Mouse (Mus musculus): ENCODE data around the gene Apobr.

Apobr gene

DNA sequence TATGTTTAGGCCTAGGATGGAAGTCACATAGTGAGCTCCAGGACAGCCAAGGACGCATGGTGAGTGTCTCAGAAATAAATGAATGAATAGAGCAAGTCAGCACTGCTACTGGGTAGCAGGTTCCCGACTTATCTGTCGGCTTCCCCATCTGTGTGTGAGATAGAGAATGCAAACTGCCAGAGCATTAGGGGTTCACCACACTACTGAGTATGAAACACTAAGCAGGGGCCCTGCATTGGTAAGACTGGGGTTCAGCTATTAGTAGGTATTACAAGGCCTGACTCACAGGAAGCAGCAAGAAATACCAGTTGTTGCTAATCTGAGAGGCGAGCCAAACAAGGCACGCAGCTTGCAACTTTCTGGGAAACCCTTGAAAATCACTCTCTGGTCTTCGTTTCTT lies 14.2 kb downstream of the Apobr start:
- in situ Hi-C loops (cut with MseI, MboI), result no loop called here

DNA sequence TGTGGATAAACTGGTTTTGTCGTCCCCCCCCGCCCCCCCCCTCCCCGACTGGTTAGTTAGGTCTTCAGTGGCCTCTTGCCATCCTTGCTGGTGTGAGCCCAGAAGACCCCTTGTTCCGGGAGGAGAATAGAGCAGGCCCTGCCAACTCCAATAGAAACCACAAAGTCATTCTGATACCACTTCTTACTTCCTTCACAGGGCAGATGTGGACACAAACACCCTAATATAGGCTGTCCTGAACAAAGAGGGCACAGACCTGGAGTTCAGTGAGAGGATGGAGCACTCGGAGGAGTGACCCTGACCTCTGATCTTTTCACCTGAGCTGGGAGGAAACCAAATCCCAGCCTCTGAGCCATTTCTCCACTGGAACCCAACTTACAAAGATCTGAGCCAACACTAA lies 17.2 kb downstream of the Apobr start:
- in situ Hi-C loops (cut with MseI, MboI), result no loop called here

GRCm38 (mm10) chr7:126602650-126603049 lies 17.9 kb downstream of the Apobr start:
- in situ Hi-C loops (cut with MseI, MboI), result no loop called here

DNA sequence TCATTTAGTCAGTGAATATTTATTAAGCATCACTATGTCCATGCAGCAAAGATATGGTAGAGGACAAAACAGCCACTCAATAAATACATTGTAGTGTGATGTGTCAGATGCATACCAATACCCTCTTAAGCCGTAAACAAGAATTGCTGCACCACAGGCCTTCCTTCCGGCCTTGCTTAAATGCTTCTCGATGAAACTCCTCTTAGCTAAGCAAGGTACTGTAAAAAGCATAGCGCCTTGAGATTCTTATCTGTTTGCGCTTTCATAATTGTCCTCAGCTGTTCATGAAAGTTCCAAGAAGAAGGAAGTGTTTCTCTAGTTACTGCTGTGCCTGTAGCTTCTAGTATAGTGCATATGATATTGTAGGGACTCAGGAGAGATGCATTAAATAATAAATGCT lies 21.9 kb downstream of the Apobr start:
- in situ Hi-C loops (cut with MseI, MboI), result no loop called here

DNA sequence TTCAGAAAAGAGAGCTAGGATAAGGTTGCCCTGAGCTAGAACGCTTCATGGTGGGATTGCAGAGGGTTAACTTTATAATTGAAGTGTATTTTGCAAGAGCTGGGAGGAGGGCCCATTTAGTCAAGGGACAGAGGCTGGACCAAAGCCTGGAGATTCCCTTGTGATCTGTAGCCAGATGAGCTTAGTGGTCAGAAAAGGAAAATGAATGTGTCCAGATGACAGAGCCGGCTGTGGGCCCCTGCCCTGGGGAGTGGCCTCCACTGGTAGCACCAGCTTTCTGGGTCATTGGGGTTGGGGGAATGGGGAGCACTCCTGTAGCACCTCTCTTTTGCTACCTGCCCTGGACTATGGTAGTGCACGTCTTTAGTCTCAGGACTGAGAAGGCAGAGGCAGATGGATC lies 22.3 kb downstream of the Apobr start:
- in situ Hi-C loops (cut with MseI, MboI), result no loop called here

- in situ Hi-C loops (cut with MseI, MboI), result no loop called here
These were observed 23.1 kb downstream of the Apobr start for GRCm38 (mm10) chr7:126607796-126608195.

- in situ Hi-C loops (cut with MseI, MboI), result no loop called here
These were observed 28.0 kb downstream of the Apobr start for GRCm38 (mm10) chr7:126612736-126613135.

- in situ Hi-C loops (cut with MseI, MboI), result no loop called here
These were observed 32.0 kb downstream of the Apobr start for GRCm38 (mm10) chr7:126616707-126617106.

- in situ Hi-C loops (cut with MseI, MboI), result no loop called here
These were observed 35.0 kb downstream of the Apobr start for GRCm38 (mm10) chr7:126619559-126620275.

DNA sequence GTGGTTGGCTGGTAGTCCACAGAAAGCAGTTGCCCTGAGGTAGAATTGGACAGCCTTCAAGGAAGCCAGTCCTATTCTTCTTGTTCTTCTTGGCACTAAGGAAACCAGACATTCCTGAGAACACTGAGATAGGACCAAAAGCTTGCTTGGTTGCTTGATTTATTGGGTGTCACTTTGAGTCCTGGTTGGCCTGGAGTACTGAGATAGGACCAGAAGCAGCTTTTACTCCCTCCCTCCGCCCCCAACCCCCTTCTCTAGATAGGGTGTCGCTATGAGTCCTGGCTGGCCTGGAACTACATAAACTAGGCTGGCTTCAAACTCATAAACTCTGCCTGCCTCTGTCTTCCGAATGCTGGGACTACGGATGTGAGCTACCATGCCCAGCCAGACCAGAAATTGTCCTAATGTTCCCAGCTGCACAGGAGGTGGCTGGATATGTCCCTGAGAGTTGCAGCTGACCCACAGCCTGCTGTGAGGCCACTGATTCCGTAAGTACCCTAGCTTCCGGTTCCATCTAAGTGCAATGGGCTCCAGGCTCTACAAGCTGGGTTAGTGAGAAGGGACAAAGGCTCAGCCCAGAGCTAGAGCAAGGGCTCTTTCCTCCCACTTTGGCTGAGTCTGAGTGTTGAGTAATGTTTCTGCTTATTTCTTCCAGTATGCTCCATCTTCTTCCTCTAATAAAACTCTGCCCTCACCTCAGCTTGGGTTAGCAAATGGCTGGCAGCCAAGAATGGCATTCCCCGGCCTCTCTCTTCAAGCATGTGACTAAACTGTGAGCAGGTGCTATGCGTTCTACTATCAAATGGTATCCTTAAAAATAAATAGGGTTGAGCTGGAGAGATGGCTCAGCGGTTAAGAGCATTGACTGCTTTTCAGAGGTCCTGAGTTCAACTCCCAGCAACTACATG lies 37.0 kb downstream of the Apobr start:
- in situ Hi-C loops (cut with MseI, MboI), result no loop called here

- in situ Hi-C loops (cut with MseI, MboI), result no loop called here
These were observed 38.6 kb downstream of the Apobr start for GRCm38 (mm10) chr7:126623381-126623780.

- in situ Hi-C loops (cut with MseI, MboI), result no loop called here
These were observed 40.0 kb downstream of the Apobr start for GRCm38 (mm10) chr7:126624774-126625173.

GRCm38 (mm10) chr7:126625369-126625768 lies 40.6 kb downstream of the Apobr start:
- in situ Hi-C loops (cut with MseI, MboI), result no loop called here

DNA sequence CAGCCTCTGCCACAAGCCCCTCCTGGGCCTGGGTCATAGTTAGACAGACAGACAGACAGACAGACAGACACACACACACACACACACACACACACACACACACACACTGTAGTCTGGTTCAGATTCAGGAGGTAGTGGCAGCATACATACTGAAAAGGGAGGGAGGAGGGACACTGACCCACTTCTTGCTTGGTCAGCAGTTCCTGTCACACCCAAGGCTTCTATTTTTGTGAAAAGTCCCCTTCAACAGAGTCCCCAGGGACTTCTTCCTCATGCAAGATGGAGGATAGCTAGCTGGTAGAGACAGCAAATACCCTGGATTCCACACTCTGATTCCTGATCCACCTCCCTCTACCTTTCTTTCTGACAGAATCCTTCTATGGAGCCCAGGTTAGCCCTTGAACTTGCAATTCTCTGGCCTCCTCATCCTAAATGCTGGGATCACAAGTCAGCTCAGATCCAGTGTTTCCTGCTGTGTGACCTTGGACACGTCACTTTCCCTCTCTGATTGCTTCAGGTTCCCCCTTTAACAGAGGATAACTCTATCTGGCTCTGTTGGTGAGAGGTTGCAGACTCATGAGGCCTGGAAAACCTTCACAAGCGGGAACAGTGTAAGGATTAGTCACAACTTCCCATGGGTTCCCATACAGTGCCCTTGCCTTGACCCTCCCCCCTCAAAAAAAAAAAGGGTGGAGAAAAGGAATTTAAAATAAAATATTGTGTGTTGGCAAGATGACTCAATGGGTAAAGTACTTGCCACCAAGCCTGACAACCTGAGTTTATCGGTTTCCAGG lies 41.3 kb downstream of the Apobr start:
- in situ Hi-C loops (cut with MseI, MboI), result no loop called here

- in situ Hi-C loops (cut with MseI, MboI), result no loop called here
These were observed 43.4 kb downstream of the Apobr start for GRCm38 (mm10) chr7:126628111-126628510.

DNA sequence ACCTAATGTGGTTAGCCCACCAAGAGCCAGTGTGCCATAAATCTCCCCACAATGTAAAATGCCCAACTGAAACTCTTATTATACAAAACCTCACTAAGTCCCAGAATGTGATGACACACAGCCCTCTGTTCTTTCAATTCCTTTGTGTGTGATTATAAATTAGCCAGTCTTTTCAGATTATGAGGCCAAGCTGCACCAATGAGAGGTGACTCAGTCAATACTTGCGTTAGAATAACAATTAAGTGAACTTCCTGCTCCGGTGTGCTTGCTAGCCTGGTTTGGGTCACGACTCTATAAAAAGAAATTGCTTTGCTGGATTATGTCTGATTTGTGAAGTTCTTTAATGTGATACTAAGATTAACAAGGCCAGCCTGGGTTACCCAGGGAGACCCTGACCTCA lies 45.2 kb downstream of the Apobr start:
- in situ Hi-C loops (cut with MseI, MboI), result no loop called here

DNA sequence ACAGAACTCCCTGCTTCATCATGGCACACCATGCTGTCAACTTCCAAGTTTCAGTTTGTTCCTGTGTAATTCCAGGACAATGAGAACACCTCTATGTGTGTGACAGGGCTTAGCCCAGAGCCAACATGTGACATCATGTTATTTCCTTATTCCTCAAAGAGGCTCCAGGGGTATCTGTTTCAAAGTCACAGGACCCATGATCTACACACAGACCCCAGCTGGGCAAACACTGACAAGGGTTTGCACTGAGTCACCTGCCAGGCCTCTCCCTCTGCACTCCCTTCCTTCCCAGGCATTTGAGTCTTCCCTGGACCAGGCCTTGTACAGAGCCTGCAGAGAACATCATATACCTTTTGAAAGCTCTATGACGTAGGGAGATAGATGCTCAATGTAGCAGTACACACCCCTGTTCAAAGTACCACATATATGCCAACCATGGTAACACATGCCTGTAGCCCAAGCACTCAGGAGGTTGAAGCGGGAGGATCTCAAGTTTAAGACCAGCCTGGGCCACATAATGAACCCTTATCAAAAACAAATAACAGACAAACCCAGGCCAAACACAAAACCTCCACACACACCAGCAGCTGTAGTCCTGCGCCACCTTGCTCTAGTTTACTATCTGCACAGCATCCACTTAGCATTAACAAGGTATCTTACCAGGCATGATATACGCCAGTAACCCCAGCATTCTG lies 46.2 kb downstream of the Apobr start, which contains the start of gene Nupr1:
Gene Nupr1, minus strand, starts transcription at position 38 of the 695 bp plus-strand sequence.
- in situ Hi-C loops (cut with MseI, MboI), result no loop called here

- in situ Hi-C loops (cut with MseI, MboI), result no loop called here
These were observed 47.7 kb downstream of the Apobr start for GRCm38 (mm10) chr7:126632478-126632877.

DNA sequence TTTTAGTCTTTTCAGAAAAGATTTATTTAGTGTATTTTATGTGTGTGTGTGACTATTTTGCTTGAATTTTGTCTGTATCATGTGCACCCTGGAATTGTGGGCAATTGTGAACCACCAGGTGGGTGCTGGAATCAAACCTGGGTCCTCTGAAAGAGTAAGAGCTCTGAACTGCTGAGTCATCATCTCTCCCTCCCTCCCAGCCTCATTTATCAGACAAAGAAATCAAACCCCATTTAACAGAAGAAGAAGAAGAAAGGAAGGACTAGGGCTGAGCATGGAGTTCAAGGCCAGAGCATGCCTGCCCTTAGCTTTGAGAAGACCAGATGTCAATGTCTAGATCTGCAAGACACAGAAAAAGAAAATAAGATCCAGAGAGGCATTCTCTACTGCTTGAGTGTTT lies 50.6 kb downstream of the Apobr start:
- in situ Hi-C loops (cut with MseI, MboI), result loop anchor here (5.0 kb wide), 2 partner anchors 53 to 58 kb away; partner anchors contain the start of gene Apobr (in 1 of the 2)

DNA sequence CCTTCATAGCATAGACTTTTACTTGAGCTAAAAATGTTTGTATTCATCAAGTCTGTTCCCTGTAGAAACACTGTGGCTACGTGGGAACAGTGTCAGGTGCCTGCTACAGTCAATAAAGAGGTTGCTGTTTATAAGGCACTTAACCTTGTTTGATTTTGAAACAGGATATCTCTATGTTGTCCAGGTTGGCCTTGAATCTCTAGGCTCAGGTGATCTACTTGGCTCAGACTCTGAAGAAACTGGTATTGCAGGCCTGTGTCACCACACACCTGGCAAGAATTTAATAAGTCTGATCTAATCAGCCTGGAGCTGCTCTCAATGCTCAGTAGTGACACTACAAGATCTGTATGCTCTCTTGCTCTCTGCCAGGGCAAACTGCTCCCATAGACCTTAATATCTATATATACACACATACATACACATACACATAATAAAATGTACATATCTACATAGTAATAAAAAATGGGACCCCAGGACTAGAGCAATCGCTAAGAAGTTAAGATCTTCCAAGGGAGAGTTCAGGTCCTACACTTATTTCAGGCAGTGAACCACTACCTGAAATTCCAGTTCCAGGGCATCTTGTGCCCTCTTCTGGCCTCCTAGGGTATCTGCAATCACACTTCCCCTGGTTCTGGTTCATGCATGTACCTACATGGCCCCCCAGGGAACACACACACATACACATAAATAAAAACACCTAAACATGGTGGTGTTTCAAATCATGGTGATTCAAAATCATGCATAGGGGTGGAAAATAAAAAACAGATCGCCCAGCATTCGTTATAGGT lies 52.2 kb downstream of the Apobr start:
- in situ Hi-C loops (cut with MseI, MboI), result loop anchor here (5.0 kb wide), 2 partner anchors 55 to 60 kb away; partner anchors contain the start of gene Apobr (in 1 of the 2)
